Mouse (Mus musculus): ENCODE data around the gene Olfr1321. TPM values are rescaled to one million over a fixed set of nuclear protein-coding genes. Genes with fewer than 3 reads are reported as not detected.
A peak's percentile ranks its signal among the peaks of the same experiment; 100 is the strongest.

Gene Olfr1321
- not detected for total RNA-seq (2021)
- polyA plus RNA-seq (2012; rRNA removed), result not detected in 2 replicates
- long read RNA-seq, result 0 reads

DNA sequence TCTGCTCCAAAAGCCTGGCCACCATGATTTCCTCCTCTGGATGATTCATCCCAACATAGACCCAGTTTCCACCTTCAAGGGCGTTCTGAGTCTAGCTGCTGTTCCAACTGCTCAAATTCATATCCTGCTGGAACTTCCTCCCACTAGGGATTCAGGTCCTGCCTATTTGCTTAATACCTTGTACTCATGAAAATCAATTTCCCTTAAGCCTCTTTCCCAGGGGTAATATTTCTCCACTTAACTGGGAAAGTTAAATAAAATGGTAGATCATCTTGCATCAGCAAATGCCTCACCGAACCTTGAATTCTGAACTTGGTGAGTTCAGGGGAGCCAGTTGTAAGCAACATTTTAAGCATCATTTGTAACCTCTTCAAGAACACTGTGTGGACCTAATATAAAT is at the start of gene Olfr1321:
TSS of gene Olfr1321 (minus strand) at position 101 of the 400 bp plus-strand sequence.
- DNase-seq, result no peak

DNA sequence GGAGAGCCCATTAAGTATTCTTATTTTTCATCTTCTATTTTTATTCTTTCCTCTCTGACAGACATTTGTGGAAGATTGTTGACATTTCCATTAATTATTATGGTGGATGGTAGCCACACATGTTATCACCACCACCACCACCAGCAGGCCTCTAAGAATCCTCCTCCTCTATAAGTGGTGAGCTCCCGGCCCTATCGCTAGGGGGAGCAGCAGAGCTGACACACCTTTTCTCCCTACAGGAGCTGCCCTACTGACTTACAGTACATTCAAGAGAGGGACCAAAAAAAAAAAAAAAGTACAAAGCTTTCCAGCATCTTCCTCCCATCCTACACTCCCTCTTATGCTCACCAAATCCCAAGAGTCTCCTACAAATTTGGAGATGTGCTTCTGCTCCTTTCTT is 36.0 kb upstream of the Olfr1321 start:
- peak; percentile 12 for DNase-seq

- no peak for DNase-seq
Observed at GRCm38 (mm10) chrX:49745192-49745591, 10.3 kb upstream of the Olfr1321 start.

Other genes with a start within 250 kb of the Olfr1321 start
- gene Olfr1320, start 62.7 kb downstream of the Olfr1321 start, total RNA-seq (2021), result not detected
- gene Olfr1320, start 62.7 kb downstream of the Olfr1321 start, polyA plus RNA-seq (2012; rRNA removed), result not detected in 2 replicates
- 1 to 10 TPM in 1 of 2 experiments, under 1 TPM in 1; 0.63 to 1.4 TPM for gene Igsf1, start 62.7 kb upstream of the Olfr1321 start, total RNA-seq (2021)
- gene Igsf1, start 62.7 kb upstream of the Olfr1321 start, polyA plus RNA-seq (2012; rRNA removed), result 0.08 and 0.29 TPM in 2 replicates
- not detected for gene Olfr1322, start 156.4 kb upstream of the Olfr1321 start, total RNA-seq (2021)
- not detected in 2 replicates for gene Olfr1322, start 156.4 kb upstream of the Olfr1321 start, polyA plus RNA-seq (2012; rRNA removed)

Measured in adrenal gland, adult 2 months (tissue).